Mouse (Mus musculus) CH12.LX (cell line): ENCODE data around the gene Rell1. TPM values are rescaled to one million over a fixed set of nuclear protein-coding genes. Genes with fewer than 3 reads are reported as not detected.

Source experiments
- DNase-seq: peaks from one replicate; pipeline ENCODE4 v3.0.0-alpha.2; 2013; ENCODE audit errors: extremely low read depth
- H3K27ac ChIP-seq: 2 replicates; pipeline ENCODE4 v1.5.1; 2012; ENCODE audit warnings: low read depth, mild to moderate bottlenecking, control low read depth, moderate library complexity; ENCODE audit not compliant: insufficient read depth
- H3K27me3 ChIP-seq: replicated peaks from 2 replicates; pipeline ENCODE3; 2012; ENCODE audit warnings: inconsistent platforms
- H3K36me3 ChIP-seq, 2 experiments: replicated peaks in 1 of 2; 2 replicates each; pipeline versions ENCODE3 to v1.6.1; 2012; ENCODE audit warnings: inconsistent platforms in 1 of 2, low read length in 1 of 2, mild to moderate bottlenecking in 1 of 2, mixed read lengths in 1 of 2, moderate library complexity in 1 of 2; ENCODE audit not compliant: control insufficient read depth in 1 of 2, insufficient read depth in 1 of 2
- H3K4me1 ChIP-seq, 2 experiments: 2 replicates each; pipeline ENCODE4 v1.6.1; 2012; ENCODE audit warnings: inconsistent platforms in 1 of 2, moderate library complexity in 1 of 2; ENCODE audit not compliant: insufficient read depth in 2 of 2, control insufficient read depth in 1 of 2
- H3K4me2 ChIP-seq: 2 replicates; pipeline ENCODE4 v1.6.1; 2012; ENCODE audit warnings: low read depth, mild to moderate bottlenecking, control low read depth; ENCODE audit not compliant: poor library complexity, insufficient read depth, severe bottlenecking
- H3K4me3 ChIP-seq, 3 experiments: fragments of 150-350 bp in 1 of 3; sonication (generic) in 1 of 3; replicated peaks in 1 of 3; 2 replicates each; pipeline versions ENCODE3 to v1.5.1; 2011 to 2012; ENCODE audit warnings: low read depth in 2 of 3, low read length in 2 of 3, mild to moderate bottlenecking in 2 of 3, moderate library complexity in 2 of 3, control low read depth in 1 of 3, improper control_type of control experiment in 1 of 3, inconsistent platforms in 1 of 3, mixed read lengths in 1 of 3; ENCODE audit not compliant: poor library complexity in 1 of 3
- H3K79me2 ChIP-seq: replicated peaks from 2 replicates; pipeline ENCODE4 v1.6.1; 2012; ENCODE audit warnings: mild to moderate bottlenecking, moderate library complexity; ENCODE audit not compliant: control insufficient read depth, poor library complexity, insufficient read depth, severe bottlenecking; ENCODE audit errors: extremely low read depth
- H3K9ac ChIP-seq: 2 replicates; pipeline ENCODE4 v1.6.1; 2012; ENCODE audit warnings: low read depth, mild to moderate bottlenecking, control low read depth, moderate library complexity; ENCODE audit not compliant: insufficient read depth
- H3K9me3 ChIP-seq: replicated peaks from 2 replicates; pipeline ENCODE3; 2012; ENCODE audit warnings: low read length, inconsistent platforms, mixed read lengths
- EP300 ChIP-seq: IDR thresholded peaks from 2 replicates; pipeline ENCODE4 v1.6.1; 2011; ENCODE audit warnings: low read length, improper control_type of control experiment
- IRF4 ChIP-seq: IDR thresholded peaks from 2 replicates; pipeline ENCODE4 v1.6.1; 2014; ENCODE audit warnings: low read depth, mild to moderate bottlenecking, inconsistent platforms, low read length, improper control_type of control experiment
- NRF1 ChIP-seq: IDR thresholded peaks from 2 replicates; pipeline ENCODE4 v1.6.1; 2014; ENCODE audit warnings: low read depth, mild to moderate bottlenecking, inconsistent platforms, low read length, improper control_type of control experiment, moderate library complexity
- dilution Hi-C: fragments of 300-500 bp; cut with MboI; formaldehyde crosslinking; loops from 2 replicates; pipeline ENCODE4 v1.14.3; 2020; ENCODE audit warnings: low sequenced_read_pairs; ENCODE audit not compliant: extremely low pct_unique_long_range_greater_than_20kb, extremely low pct_ligation_motif_present
- in situ Hi-C: fragments of 300-500 bp; cut with MboI; formaldehyde crosslinking; loops from 3 replicates; pipeline ENCODE4 v1.14.3; 2019; ENCODE audit warnings: low sequenced_read_pairs, low pct_ligation_motif_present, low pct_unique_long_range_greater_than_20kb, mixed read lengths
- polyA plus RNA-seq: library from polyadenylated mRNA; unstranded; fragments of >175 nt; gene quantifications from 2 replicates; pipeline ENCODE4 v1.2.1, GENCODE M21; 2012; ENCODE audit warnings: low read depth; ENCODE audit not compliant: insufficient read length
- total RNA-seq, 2 experiments: library from RNA; depleted of rRNA; stranded (reverse); fragments of 300-350 nt in 1 of 2; fragments of >200 nt in 1 of 2; gene quantifications; 2 replicates each; pipeline ENCODE4 v1.2.3; 2012 to 2014

Gene Rell1
- total and polyA plus RNA-seq, 3 experiments, result 1.4 to 1.6 (median 1.5) TPM

DNA sequence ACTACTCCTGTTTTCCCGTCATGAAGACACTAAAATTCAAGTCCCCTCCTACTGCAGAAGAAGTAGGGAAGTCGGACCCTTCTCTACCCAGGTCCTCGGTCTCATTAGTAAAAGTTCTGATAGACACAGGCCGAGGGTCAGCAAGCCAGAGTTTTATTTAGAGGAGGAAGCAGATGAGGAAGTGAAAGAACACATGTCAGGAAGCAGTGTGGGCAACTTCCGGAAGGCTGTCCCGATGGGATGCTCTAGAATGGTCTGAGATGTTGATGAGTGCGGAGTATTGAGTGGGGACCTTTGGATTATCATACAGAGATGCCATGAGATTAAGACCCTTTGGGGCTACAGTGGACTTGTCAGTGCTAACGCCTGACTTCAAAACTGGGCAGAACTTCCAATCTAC is 109.8 kb downstream of the Rell1 start:
- Histone ChIP-seq H3K9ac (no peak overlapping the region), H3K36me3 (no peaks in the 10 kb centered on the region), H3K4me3 (no peak overlapping the region), H3K9me3 (no peaks in the 10 kb centered on the region), H3K27ac (no peak overlapping the region), H3K27me3 (no peaks in the 10 kb centered on the region), H3K4me2 (no peak overlapping the region), H3K4me1 (peaks cover 0 to 3% of the 10 kb centered on the region in 2 experiments; a peak in 1 of 4 replicates), H3K79me2 (no peaks in the 10 kb centered on the region)
- no peak for DNase-seq
- TF ChIP-seq IRF4 (0 out of 2 replicates have a peak, but pooled peaks have one; percentile 12), NRF1 (no peak), EP300 (0 out of 2 replicates have a peak, but pooled peaks have one; percentile 17)
- in situ Hi-C loops (no loop called here), dilution Hi-C loops (no loop called here)

Other genes with a start within 250 kb of the Rell1 start
- not detected in 2 replicates for gene 0610040J01Rik, start 156.5 kb downstream of the Rell1 start, total RNA-seq (2012; rRNA removed)
- gene 0610040J01Rik, start 156.5 kb downstream of the Rell1 start, total RNA-seq (2014; rRNA removed), result not detected in 2 replicates
- not detected in 2 replicates for gene 0610040J01Rik, start 156.5 kb downstream of the Rell1 start, polyA plus RNA-seq
- gene Pgm2, start 124.1 kb upstream of the Rell1 start, total RNA-seq (2012; rRNA removed), result 8.6 and 9.8 TPM in 2 replicates
- 19.3 and 22.5 TPM in 2 replicates for gene Pgm2, start 124.1 kb upstream of the Rell1 start, total RNA-seq (2014; rRNA removed)
- 27.2 and 28.2 TPM in 2 replicates for gene Pgm2, start 124.1 kb upstream of the Rell1 start, polyA plus RNA-seq
- 24.2 and 26.0 TPM in 2 replicates for gene Tbc1d1, start 187.4 kb upstream of the Rell1 start, total RNA-seq (2012; rRNA removed)
- 38.2 and 38.6 TPM in 2 replicates for gene Tbc1d1, start 187.4 kb upstream of the Rell1 start, total RNA-seq (2014; rRNA removed)
- 31.9 and 32.0 TPM in 2 replicates for gene Tbc1d1, start 187.4 kb upstream of the Rell1 start, polyA plus RNA-seq